Mouse (Mus musculus): ENCODE measurements around the gene Slc35b1. TPM values are rescaled to one million over a fixed set of nuclear protein-coding genes. Genes with fewer than 3 reads are reported as not detected.

Slc35b1 gene
- 64.8 to 73.8 TPM (median 71.9 TPM) in 4 replicates for total RNA-seq (2023)

DNA sequence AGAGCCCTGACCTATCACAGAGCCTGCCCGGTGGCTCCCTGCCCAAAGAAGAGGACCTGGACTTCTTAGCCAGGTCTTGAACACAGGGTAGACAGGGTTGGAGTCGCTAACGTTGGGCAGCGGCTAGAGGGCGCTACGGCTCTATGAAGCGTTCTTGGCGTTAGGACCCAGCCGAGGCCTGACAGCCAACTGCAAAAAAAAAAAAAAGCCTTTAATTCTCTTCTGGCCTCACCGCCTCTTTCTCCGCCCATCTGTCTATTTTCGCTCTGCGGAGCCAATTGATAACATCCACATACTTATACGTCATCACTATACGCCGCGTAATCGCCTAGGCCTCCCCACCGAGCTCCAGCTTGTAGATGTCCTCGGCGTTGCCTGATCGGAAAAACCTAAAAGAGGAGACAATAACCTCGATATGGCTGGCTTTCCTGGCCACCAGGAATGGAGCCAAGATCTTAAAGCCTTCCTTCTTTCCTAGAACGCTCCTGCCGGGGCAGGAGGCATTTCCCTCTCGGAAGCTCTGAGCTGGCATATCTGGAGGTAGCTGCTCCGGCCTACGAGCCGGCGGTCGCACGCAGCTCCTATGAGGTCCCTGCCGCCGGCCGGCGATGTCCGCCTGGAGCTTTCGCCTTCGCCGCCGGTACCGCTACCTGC lies at the start of gene Slc35b1:
Gene Slc35b1 (plus strand): TSS at position 374 of the 654 bp plus-strand sequence.

GRCm38 (mm10) chr11:95336568-95337128 lies 47.8 kb upstream of the Slc35b1 start, which contains the start of gene Fam117a:
Gene Fam117a, plus strand, starts transcription at chr11:95337018.

DNA sequence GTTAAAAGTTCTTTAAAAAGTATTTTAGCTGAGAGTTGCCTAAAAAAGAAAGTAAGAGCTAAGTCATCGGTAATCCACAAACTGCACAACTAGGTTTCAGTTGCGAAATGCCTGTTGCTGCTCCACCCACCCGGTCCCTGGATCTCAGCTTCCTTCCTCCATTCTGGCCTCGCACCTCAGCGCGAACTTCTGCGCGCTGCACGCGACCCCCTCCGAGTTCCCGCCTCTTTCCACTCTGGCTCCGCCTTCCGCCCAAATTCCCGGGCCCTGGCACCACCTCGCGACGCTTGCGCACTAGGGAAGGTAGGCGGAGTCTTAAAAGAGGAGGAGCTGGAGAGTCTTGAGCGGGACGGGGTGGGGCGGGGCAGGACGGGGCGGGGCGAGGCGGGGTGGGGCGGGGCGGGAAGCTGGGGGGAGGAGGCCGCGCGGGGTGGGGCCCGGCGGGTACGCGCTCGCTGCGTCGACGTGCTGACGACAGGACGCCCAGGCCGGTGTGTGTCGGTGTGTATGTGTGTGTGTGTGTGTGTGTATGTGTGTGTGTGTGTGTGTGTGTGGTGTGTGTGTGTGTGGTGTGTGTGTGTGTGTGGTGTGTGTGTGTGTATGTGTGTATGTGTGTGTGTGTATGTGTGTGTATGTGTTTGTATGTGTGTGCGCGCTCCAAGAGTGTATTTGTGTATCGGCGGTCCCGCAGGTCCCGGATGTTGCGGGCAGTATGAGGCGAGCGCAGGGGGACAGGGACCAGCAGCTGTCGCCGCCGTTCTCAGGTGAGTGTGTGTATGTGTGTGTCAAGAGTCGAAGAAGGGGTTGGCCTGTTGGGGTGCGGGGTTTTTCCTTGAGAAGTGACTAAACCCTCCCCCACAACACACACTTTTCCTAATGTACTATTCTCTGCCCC lies 29.4 kb downstream of the Slc35b1 start, which contains the start of gene Spop:
Gene Spop (plus strand): TSS at position 440 of the 895 bp plus-strand sequence.

Other genes with a start within 250 kb of the Slc35b1 start
- gene Dlx4, start 238.4 kb upstream of the Slc35b1 start, total RNA-seq (2023) = not detected in 4 replicates
- 0.63 to 1.3 TPM (median 0.98 TPM) in 4 replicates for gene Tac4, start 123.2 kb upstream of the Slc35b1 start, total RNA-seq (2023)
- 115 to 133 TPM (median 124 TPM) in 4 replicates for gene Kat7, start 74.4 kb upstream of the Slc35b1 start, total RNA-seq (2023)
- 56.1 to 70.4 TPM (median 63.3 TPM) in 4 replicates for gene Fam117a, start 47.7 kb upstream of the Slc35b1 start, total RNA-seq (2023)
- 106 to 124 TPM (median 112 TPM) in 4 replicates for gene Spop, start 29.4 kb downstream of the Slc35b1 start, total RNA-seq (2023)
- not detected in 4 replicates for gene Nxph3, start 129.9 kb downstream of the Slc35b1 start, total RNA-seq (2023)
- 6.1 to 6.7 TPM (median 6.5 TPM) in 4 replicates for gene Ngfr, start 203.0 kb downstream of the Slc35b1 start, total RNA-seq (2023)